Mouse (Mus musculus) NIH3T3 (cell line): ENCODE data around the gene Alpk1.

Experiments used
- DNase-seq: peaks from one replicate; pipeline ENCODE4 v3.0.0-alpha.2; 2012; ENCODE audit warnings: low read depth

The Alpk1 gene

DNA sequence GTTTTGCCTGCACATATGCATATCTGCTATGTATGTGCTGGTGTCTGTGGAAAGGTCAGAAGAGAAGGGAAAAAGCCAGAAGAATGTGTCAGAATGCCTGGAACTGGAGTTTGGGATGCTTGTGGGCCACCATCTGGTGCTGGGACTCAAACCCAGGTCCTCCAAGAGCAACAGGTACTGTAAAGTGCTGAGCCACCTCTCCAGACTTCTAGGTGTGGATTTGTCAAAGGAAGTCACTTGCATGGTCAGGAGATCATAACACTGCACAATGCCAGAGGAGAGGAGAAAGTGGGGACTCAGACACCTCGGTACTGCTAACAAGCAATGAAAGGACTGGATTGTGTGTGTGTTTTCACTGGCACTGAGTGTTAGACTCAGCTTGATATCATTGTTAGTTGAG, 150.1 kb downstream of the Alpk1 start:
- no peak for DNase-seq

- DNase-seq: no peak
Observed at GRCm38 (mm10) chr3:127628311-127629184, 151.8 kb downstream of the Alpk1 start.

GRCm38 (mm10) chr3:127627956-127628310, 152.4 kb downstream of the Alpk1 start:
- DNase-seq: no peak

GRCm38 (mm10) chr3:127627151-127627955, 153.0 kb downstream of the Alpk1 start:
- DNase-seq: no peak

GRCm38 (mm10) chr3:127626524-127626923, 153.8 kb downstream of the Alpk1 start:
- DNase-seq: no peak

DNA sequence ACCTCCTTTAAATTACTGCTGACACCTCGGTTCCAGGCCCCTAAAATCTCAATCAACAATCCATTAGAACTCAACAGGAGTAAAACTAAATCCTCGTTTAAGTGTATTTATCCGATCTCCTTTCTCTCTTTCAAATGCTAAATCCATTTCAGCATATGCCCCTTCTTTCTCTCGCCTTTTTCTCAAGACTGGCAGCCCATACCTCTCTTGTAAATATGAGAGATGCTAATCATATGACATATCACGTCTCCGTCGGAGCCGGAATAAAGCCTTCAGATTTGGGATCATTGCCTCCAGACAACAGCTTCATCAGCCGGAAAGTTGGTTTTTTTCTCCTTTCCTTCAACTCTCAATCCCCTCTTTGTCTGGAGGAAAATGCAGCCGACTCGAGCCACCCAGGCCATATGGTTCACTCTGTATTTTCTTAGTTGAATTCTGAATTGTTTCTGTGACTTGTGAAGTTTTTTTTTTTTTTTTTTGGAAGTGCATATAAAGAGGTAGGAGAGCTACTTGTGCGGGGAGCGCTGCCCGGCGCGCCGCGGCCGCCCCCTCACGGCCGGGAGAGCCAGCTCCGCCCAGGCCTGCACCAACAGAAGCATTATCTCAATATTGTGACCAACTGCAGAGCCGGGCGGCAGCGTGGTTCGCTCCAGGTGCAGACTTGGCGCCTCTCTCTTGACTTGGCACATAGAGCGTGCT, 154.5 kb downstream of the Alpk1 start:
- no peak for DNase-seq

DNA sequence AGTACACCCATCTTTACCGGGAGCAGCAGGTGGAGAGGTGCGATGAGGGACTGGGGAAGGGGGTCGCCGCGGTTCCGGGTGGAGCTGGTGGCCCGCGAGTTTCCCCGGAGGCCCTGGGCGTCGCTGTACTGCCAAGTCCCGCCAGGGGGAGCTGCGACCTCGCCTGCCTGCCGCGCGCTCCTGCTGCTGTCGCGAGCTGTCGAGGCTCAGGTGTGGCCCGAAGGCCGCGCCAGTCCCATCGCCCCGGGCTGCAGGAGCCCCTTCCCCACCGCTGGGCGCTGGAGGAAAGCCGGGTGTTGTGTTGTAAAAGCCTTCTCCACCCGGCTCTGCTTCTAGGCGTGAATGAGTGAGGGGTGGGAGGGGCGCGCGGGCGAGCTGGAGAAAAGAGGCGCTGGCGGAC, 155.0 kb downstream of the Alpk1 start:
- peak; percentile 68 for DNase-seq
